Mouse (Mus musculus): Measurements from ENCODE around the gene Nfkbie. TPM values are rescaled to one million over a fixed set of nuclear protein-coding genes. Genes with fewer than 3 reads are reported as not detected.

Nfkbie gene
- polyA plus RNA-seq, 1 experiment from 2014 or later = 5.1 TPM

- no peak overlapping the region for H3K27ac ChIP-seq
- no peaks in the 10 kb centered on the region for H3K9me3 ChIP-seq (replicated peaks; ENCODE audit: low read length)
- no peaks in the 10 kb centered on the region for H3K4me1 ChIP-seq (replicated peaks; ENCODE audit: insufficient read depth, low read length)
- no peak overlapping the region for H3K4me2 ChIP-seq (ENCODE audit: low read length)
- no peak for TF ChIP-seq CTCF (IDR thresholded peaks at IDR 0.05; ENCODE audit: low read depth)
- peaks cover 14% of the 10 kb centered on the region; the same call in 1 of the 2 replicates for H3K36me3 ChIP-seq (ENCODE audit: insufficient read depth, low read length)
- ATAC-seq (replicated peaks; ENCODE audit: low FRiP score, low read depth) (no peak), DNase-seq (ENCODE audit: low spot score) (no peak)
- H3K27me3 ChIP-seq (ENCODE audit: insufficient read depth, low read length) = no peaks in the 10 kb centered on the region
- no peak overlapping the region for H3K9ac ChIP-seq (ENCODE audit: low read depth, low read length)
- H3K4me3 ChIP-seq (replicated peaks; ENCODE audit: low read depth, low read length) = no peak overlapping the region
- 84% methylated on average over 10 of the region's 10 CpGs for WGBS
These were observed 39.7 kb upstream of the Nfkbie start for GRCm38 (mm10) chr17:45515806-45516205.

- H3K9me3 ChIP-seq (replicated peaks; ENCODE audit: low read length) = no peaks in the 10 kb centered on the region
- H3K4me2 ChIP-seq (ENCODE audit: low read length) = no peak overlapping the region
- no peak overlapping the region for H3K27ac ChIP-seq
- H3K36me3 ChIP-seq (ENCODE audit: insufficient read depth, low read length) = peaks cover 14% of the 10 kb centered on the region; the same call in 1 of the 2 replicates
- ATAC-seq (replicated peaks; ENCODE audit: low FRiP score, low read depth) (no peak; the same call in 1 of the 2 replicates), DNase-seq (ENCODE audit: low spot score) (peak; percentile 86)
- no peaks in the 10 kb centered on the region for H3K4me1 ChIP-seq (replicated peaks; ENCODE audit: insufficient read depth, low read length)
- TF ChIP-seq CTCF (IDR thresholded peaks at IDR 0.05; ENCODE audit: low read depth) = peak; percentile 85
- 54% methylated on average over 8 of the region's 8 CpGs for WGBS
- H3K9ac ChIP-seq (ENCODE audit: low read depth, low read length) = no peak overlapping the region
- no peak overlapping the region for H3K4me3 ChIP-seq (replicated peaks; ENCODE audit: low read depth, low read length)
- no peaks in the 10 kb centered on the region for H3K27me3 ChIP-seq (ENCODE audit: insufficient read depth, low read length)
These were observed 39.0 kb upstream of the Nfkbie start for GRCm38 (mm10) chr17:45516488-45516887.

GRCm38 (mm10) chr17:45517135-45517534 lies 38.4 kb upstream of the Nfkbie start:
- 94% methylated on average over 21 of the region's 21 CpGs for WGBS
- Histone ChIP-seq H3K4me3 (replicated peaks; ENCODE audit: low read depth, low read length) (no peak overlapping the region), H3K4me1 (replicated peaks; ENCODE audit: insufficient read depth, low read length) (no peaks in the 10 kb centered on the region), H3K9me3 (replicated peaks; ENCODE audit: low read length) (no peaks in the 10 kb centered on the region), H3K27me3 (ENCODE audit: insufficient read depth, low read length) (no peaks in the 10 kb centered on the region), H3K36me3 (ENCODE audit: insufficient read depth, low read length) (peaks cover 14% of the 10 kb centered on the region; the same call in 1 of the 2 replicates), H3K4me2 (ENCODE audit: low read length) (no peak overlapping the region), H3K9ac (ENCODE audit: low read depth, low read length) (no peak overlapping the region), H3K27ac (no peak overlapping the region)
- TF ChIP-seq CTCF (IDR thresholded peaks at IDR 0.05; ENCODE audit: low read depth) = no peak
- ATAC-seq (replicated peaks; ENCODE audit: low FRiP score, low read depth) (no peak), DNase-seq (ENCODE audit: low spot score) (no peak)

- no peak for DNase-seq (ENCODE audit: low spot score)
- Histone ChIP-seq H3K27me3 (ENCODE audit: insufficient read depth, low read length) (no peaks in the 10 kb centered on the region), H3K36me3 (ENCODE audit: insufficient read depth, low read length) (peaks cover 14% of the 10 kb centered on the region; the same call in 1 of the 2 replicates), H3K4me3 (replicated peaks; ENCODE audit: low read depth, low read length) (no peak overlapping the region), H3K9me3 (replicated peaks; ENCODE audit: low read length) (no peaks in the 10 kb centered on the region), H3K9ac (ENCODE audit: low read depth, low read length) (no peak overlapping the region), H3K4me2 (ENCODE audit: low read length) (no peak overlapping the region), H3K27ac (no peak overlapping the region), H3K4me1 (replicated peaks; ENCODE audit: insufficient read depth, low read length) (0 out of 2 replicates have a peak, but pooled peaks cover under 1% of the 10 kb centered on the region)
- WGBS = 91% methylated on average over 28 of the region's 28 CpGs
- ATAC-seq (replicated peaks; ENCODE audit: low FRiP score, low read depth) = no peak
- TF ChIP-seq CTCF (IDR thresholded peaks at IDR 0.05; ENCODE audit: low read depth) = no peak
These were observed 37.8 kb upstream of the Nfkbie start for GRCm38 (mm10) chr17:45517549-45518215.

GRCm38 (mm10) chr17:45518766-45519475 lies 36.6 kb upstream of the Nfkbie start:
- ATAC-seq (replicated peaks; ENCODE audit: low FRiP score, low read depth) (no peak), DNase-seq (ENCODE audit: low spot score) (no peak)
- no peak overlapping the region for H3K4me3 ChIP-seq (replicated peaks; ENCODE audit: low read depth, low read length)
- no peak overlapping the region for H3K9ac ChIP-seq (ENCODE audit: low read depth, low read length)
- H3K9me3 ChIP-seq (replicated peaks; ENCODE audit: low read length) = no peaks in the 10 kb centered on the region
- no peaks in the 10 kb centered on the region for H3K27me3 ChIP-seq (ENCODE audit: insufficient read depth, low read length)
- no peak overlapping the region for H3K4me2 ChIP-seq (ENCODE audit: low read length)
- H3K27ac ChIP-seq = no peak overlapping the region
- 0 out of 2 replicates have a peak, but pooled peaks cover 6% of the 10 kb centered on the region for H3K4me1 ChIP-seq (replicated peaks; ENCODE audit: insufficient read depth, low read length)
- H3K36me3 ChIP-seq (ENCODE audit: insufficient read depth, low read length) = peaks cover 14% of the 10 kb centered on the region; the same call in 1 of the 2 replicates
- WGBS = 73% methylated on average over 12 of the region's 12 CpGs
- TF ChIP-seq CTCF (IDR thresholded peaks at IDR 0.05; ENCODE audit: low read depth) = no peak

- Histone ChIP-seq H3K36me3 (ENCODE audit: insufficient read depth, low read length) (peaks cover 14% of the 10 kb centered on the region; the same call in 1 of the 2 replicates), H3K4me1 (replicated peaks; ENCODE audit: insufficient read depth, low read length) (0 out of 2 replicates have a peak, but pooled peaks cover 6% of the 10 kb centered on the region), H3K4me2 (ENCODE audit: low read length) (no peak overlapping the region), H3K9ac (ENCODE audit: low read depth, low read length) (no peak overlapping the region), H3K27me3 (ENCODE audit: insufficient read depth, low read length) (peaks cover 6% of the 10 kb centered on the region; the same call in 1 of the 2 replicates), H3K4me3 (replicated peaks; ENCODE audit: low read depth, low read length) (no peak overlapping the region), H3K27ac (no peak overlapping the region), H3K9me3 (replicated peaks; ENCODE audit: low read length) (no peaks in the 10 kb centered on the region)
- no peak for TF ChIP-seq CTCF (IDR thresholded peaks at IDR 0.05; ENCODE audit: low read depth)
- 72% methylated on average over 11 of the region's 11 CpGs for WGBS
- ATAC-seq (replicated peaks; ENCODE audit: low FRiP score, low read depth) (no peak), DNase-seq (ENCODE audit: low spot score) (no peak)
These were observed 35.4 kb upstream of the Nfkbie start for GRCm38 (mm10) chr17:45520136-45520535.
